Mouse (Mus musculus) gastrocnemius, adult 8-10 months (tissue): Measurements from ENCODE around the gene Rnf220. TPM values are rescaled to one million over a fixed set of nuclear protein-coding genes. Genes with fewer than 3 reads are reported as not detected.

Experiments
- DNase-seq, 2 experiments: peaks; one replicate each; pipeline ENCODE4 v3.0.0; 2022; ENCODE audit warnings: low spot score in 2 of 2
- total RNA-seq, 4 experiments: library from RNA; stranded (reverse); gene quantifications; 2 replicates each; pipeline ENCODE4 v1.2.4; 2022

Gene Rnf220
- total RNA-seq, 4 experiments from 2014 or later, result 51.7 to 56.6 (median 52.0) TPM

GRCm38 (mm10) chr4:117380558-117380935 lies 116.3 kb downstream of the Rnf220 start:
- DNase-seq, result no peak

GRCm38 (mm10) chr4:117379803-117380557 lies 116.9 kb downstream of the Rnf220 start:
- DNase-seq, result no peak

- DNase-seq, result no peak
Observed at GRCm38 (mm10) chr4:117374078-117374540, 122.7 kb downstream of the Rnf220 start.

GRCm38 (mm10) chr4:117373324-117374077 lies 123.4 kb downstream of the Rnf220 start:
- no peak for DNase-seq

GRCm38 (mm10) chr4:117371896-117372295 lies 125.0 kb downstream of the Rnf220 start:
- no peak for DNase-seq

GRCm38 (mm10) chr4:117370354-117370753 lies 126.5 kb downstream of the Rnf220 start:
- DNase-seq, result no peak

- no peak for DNase-seq
Observed at GRCm38 (mm10) chr4:117369571-117369970, 127.3 kb downstream of the Rnf220 start.

GRCm38 (mm10) chr4:117367365-117367764 lies 129.5 kb downstream of the Rnf220 start:
- DNase-seq, result no peak

GRCm38 (mm10) chr4:117362085-117362484 lies 134.8 kb downstream of the Rnf220 start:
- no peak for DNase-seq

GRCm38 (mm10) chr4:117361558-117361873 lies 135.3 kb downstream of the Rnf220 start:
- DNase-seq, result no peak

GRCm38 (mm10) chr4:117360713-117361557 lies 135.9 kb downstream of the Rnf220 start:
- no peak for DNase-seq

- no peak for DNase-seq
Observed at GRCm38 (mm10) chr4:117359803-117360382, 137.0 kb downstream of the Rnf220 start.

GRCm38 (mm10) chr4:117357917-117358316 lies 138.9 kb downstream of the Rnf220 start:
- DNase-seq, result no peak

GRCm38 (mm10) chr4:117357104-117357503 lies 139.7 kb downstream of the Rnf220 start:
- no peak for DNase-seq

- DNase-seq, result no peak
Observed at GRCm38 (mm10) chr4:117356223-117356622, 140.6 kb downstream of the Rnf220 start.

- no peak for DNase-seq
Observed at GRCm38 (mm10) chr4:117354651-117355050, 142.2 kb downstream of the Rnf220 start.

- DNase-seq, result no peak
Observed at GRCm38 (mm10) chr4:117352957-117353356, 143.9 kb downstream of the Rnf220 start.

GRCm38 (mm10) chr4:117352071-117352470 lies 144.8 kb downstream of the Rnf220 start:
- DNase-seq, result no peak

- DNase-seq, result no peak
Observed at GRCm38 (mm10) chr4:117350139-117350693, 146.6 kb downstream of the Rnf220 start.

- no peak for DNase-seq
Observed at GRCm38 (mm10) chr4:117349327-117349726, 147.5 kb downstream of the Rnf220 start.

- no peak for DNase-seq
Observed at GRCm38 (mm10) chr4:117346025-117346424, 150.8 kb downstream of the Rnf220 start.
